Mouse (Mus musculus) heart, postnatal 0 days (tissue): ENCODE measurements around the gene Sec14l2. TPM values are rescaled to one million over a fixed set of nuclear protein-coding genes. Genes with fewer than 3 reads are reported as not detected.

Experiments used
- ATAC-seq: fragments of 200-750 bp; cut with Nextera tagmentation; 2 replicates; pipeline ENCODE4 v1.8.0; 2017; ENCODE audit warnings: low read depth, moderate number of reproducible peaks, moderate library complexity; ENCODE audit not compliant: insufficient read depth
- DNase-seq: peaks from one replicate; pipeline ENCODE4 v3.0.0-alpha.2; 2016; ENCODE audit warnings: low spot score
- H3K27ac ChIP-seq: fragments of 300-500 bp; sonication (generic); 2 replicates; pipeline ENCODE4 v1.5.1; 2014; ENCODE audit warnings: low read depth, mild to moderate bottlenecking
- H3K27me3 ChIP-seq: fragments of 300-500 bp; sonication (generic); 2 replicates; pipeline ENCODE4 v1.6.1; 2014; ENCODE audit warnings: low read length, mixed read lengths; ENCODE audit not compliant: control insufficient read depth, insufficient read depth
- H3K36me3 ChIP-seq: fragments of 300-500 bp; sonication (generic); replicated peaks from 2 replicates; pipeline ENCODE4 v1.6.1; 2014; ENCODE audit warnings: low read length, mixed read lengths; ENCODE audit not compliant: control insufficient read depth, insufficient read depth
- H3K4me1 ChIP-seq: fragments of 300-500 bp; sonication (generic); 2 replicates; pipeline ENCODE4 v1.6.1; 2014; ENCODE audit warnings: antibody characterized with exemption; ENCODE audit not compliant: control insufficient read depth, insufficient read depth
- H3K4me2 ChIP-seq: fragments of 300-500 bp; sonication (generic); 2 replicates; pipeline ENCODE4 v1.6.1; 2014; ENCODE audit warnings: low read depth, mild to moderate bottlenecking, low read length, moderate library complexity
- H3K4me3 ChIP-seq: fragments of 300-500 bp; sonication (generic); 2 replicates; pipeline ENCODE4 v1.5.1; 2014; ENCODE audit warnings: low read depth, low read length
- H3K9ac ChIP-seq: fragments of 300-500 bp; sonication (generic); replicated peaks from 2 replicates; pipeline ENCODE4 v1.6.1; 2014; ENCODE audit warnings: low read depth, low read length, mixed read lengths
- H3K9me3 ChIP-seq: fragments of 300-500 bp; sonication (generic); replicated peaks from 2 replicates; pipeline ENCODE4 v1.6.1; 2016; ENCODE audit warnings: low read length; ENCODE audit not compliant: control insufficient read depth
- CTCF ChIP-seq: IDR thresholded peaks from 2 replicates; pipeline ENCODE4 v1.5.1; 2016; ENCODE audit warnings: antibody characterized with exemption, control low read depth, low read depth
- EP300 ChIP-seq: IDR thresholded peaks from 2 replicates; pipeline ENCODE4 v1.6.1; 2016; ENCODE audit warnings: antibody characterized with exemption, low read depth
- WGBS: fragments of 180-500 bp; shearing (Covaris S2); extraction: QIAGEN DNeasy Blood & Tissue Kit; methylation state at CpG from one replicate; pipeline ENCODE4 v1.1.7; 2014; 5-methylcytosine and 5-hydroxymethylcytosine counted together
- polyA plus RNA-seq: library from polyadenylated mRNA; unstranded; fragments of >200 nt; fragmentation: Nextera tagmentation; extraction: Ambion mirVana; gene quantifications from 2 replicates; pipeline ENCODE4 v1.2.1, GENCODE M21; 2015
- total RNA-seq: library from RNA; depleted of rRNA; stranded (reverse); fragments of >200 nt; gene quantifications from 2 replicates; pipeline ENCODE4 v1.2.3, GENCODE M21; 2014; ENCODE audit warnings: low replicate concordance; rRNA removed

The Sec14l2 gene
- total RNA-seq (0.27 and 1.8 TPM in 2 replicates), polyA plus RNA-seq (0.41 and 0.49 TPM in 2 replicates)

DNA sequence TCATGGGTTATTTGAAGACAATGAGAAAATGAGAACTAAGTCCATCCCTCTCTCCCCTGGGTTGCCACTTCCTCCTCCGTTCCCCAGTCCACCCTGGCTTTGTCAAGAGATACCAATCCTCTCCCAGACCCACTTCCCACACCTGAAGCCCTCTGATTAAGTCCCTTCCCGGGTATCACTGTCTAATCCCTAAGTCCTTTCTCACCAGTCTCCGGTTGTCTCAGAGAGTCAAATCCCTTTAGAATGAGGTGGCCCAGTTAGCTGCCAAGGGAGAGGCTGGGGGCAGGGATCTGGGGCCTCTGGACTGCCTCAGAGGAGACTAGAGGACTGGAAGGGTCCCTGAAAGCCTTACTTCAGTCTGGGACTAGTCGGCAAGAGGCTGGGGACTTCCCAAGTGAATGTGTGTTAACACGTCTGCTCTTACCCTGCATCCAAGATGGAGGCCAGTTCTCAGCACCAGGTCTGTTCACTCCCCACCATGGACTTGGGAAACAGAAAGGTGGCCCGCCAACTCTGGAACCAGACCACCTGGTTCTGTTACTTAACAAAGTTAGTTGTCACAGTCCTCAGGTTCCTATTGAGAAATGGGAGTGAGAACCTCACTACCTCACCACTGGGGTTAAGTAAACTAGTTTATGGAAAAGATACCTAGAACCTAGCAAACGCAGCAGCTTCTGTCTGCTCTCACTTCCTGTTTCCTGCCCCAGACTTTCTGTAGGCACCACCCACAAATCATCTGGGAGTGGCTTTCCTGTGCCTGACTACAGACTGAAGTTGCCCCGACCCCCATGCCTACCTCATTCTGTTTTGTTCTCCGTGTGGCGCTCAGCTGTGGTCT lies at the start of gene Sec14l2:
Gene Sec14l2, minus strand, starts transcription at position 674 of the 838 bp plus-strand sequence.
- WGBS, result 67% methylated on average over 10 of the region's 10 CpGs

DNA sequence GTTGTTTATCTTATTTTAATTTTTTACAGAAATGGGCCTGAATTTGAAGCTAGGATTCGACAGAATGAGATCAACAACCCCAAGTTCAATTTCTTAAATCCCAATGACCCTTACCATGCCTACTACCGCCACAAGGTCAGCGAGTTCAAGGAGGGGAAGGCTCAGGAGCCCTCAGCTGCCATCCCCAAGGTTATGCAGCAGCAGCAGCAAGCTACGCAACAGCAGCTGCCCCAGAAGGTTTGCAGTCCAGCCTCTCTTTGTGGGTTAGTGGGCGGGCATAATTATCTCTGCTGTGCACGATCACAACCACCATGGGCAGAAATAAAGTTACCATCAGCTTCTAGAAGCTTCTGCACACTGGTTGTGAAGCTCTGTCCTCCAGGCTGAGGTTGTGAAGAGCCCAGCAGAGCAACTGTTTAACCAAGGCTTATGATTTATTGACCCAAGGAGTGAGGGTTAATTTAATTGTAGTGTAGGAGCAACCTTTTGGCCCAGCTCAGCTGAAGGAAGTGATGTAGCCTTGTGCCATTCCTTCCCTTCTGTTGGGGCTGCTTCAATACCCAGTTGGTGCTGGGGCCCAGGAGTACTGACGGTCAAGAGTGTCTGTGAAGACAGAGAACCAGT lies 43.4 kb upstream of the Sec14l2 start:
- Histone ChIP-seq H3K9ac (no peak overlapping the region), H3K4me1 (peaks cover 3% of the 10 kb centered on the region), H3K9me3 (no peaks in the 10 kb centered on the region), H3K36me3 (peaks cover 99% of the 10 kb centered on the region), H3K27ac (no peak overlapping the region), H3K27me3 (no peaks in the 10 kb centered on the region), H3K4me3 (no peak overlapping the region), H3K4me2 (no peak overlapping the region)
- TF ChIP-seq EP300, result no peak
- TF ChIP-seq CTCF, result no peak
- 89% methylated on average over 7 of the region's 7 CpGs for WGBS
- ATAC-seq (no peak), DNase-seq (no peak)

More for the DNA sequence above, at the start of gene Sec14l2:
- Histone ChIP-seq H3K9ac (no peak within 1 kb of the TSS), H3K4me3 (no peak within 1 kb of the TSS), H3K4me2 (no peak within 1 kb of the TSS), H3K9me3 (peaks cover 9% of the 10 kb centered on the region), H3K27me3 (no peaks in the 10 kb centered on the region), H3K27ac (no peak within 1 kb of the TSS), H3K36me3 (no peaks in the 10 kb centered on the region), H3K4me1 (peaks cover 9% of the 10 kb centered on the region; the same call in 1 of the 2 replicates)
- ATAC-seq, result no peak
- no peak for TF ChIP-seq EP300
- no peak for TF ChIP-seq CTCF
- no peak for DNase-seq

DNA sequence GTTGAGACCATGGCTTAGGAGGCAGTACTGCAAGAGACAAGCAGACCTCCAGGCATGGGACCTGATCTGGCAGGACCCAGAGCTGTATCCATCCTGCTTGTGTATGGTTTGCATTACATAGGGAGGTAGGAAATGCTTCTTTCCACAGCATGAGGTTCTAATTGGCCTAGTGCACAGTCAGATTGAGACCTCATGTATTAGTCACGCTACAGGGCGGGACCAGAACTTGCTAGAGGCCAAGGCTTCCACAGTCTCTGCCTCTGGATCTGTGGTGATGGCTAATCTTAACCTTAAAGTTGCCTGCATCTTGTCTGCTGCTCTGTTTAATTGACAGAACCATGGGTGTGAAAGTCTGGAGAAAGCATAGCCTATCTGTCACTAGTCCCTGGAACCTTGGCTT lies 41.5 kb upstream of the Sec14l2 start:
- ATAC-seq, result no peak
- no peak overlapping the region for H3K27ac ChIP-seq
- peaks cover 13% of the 10 kb centered on the region for H3K4me1 ChIP-seq
- no peaks in the 10 kb centered on the region for H3K9me3 ChIP-seq
- H3K9ac ChIP-seq, result no peak overlapping the region
- TF ChIP-seq CTCF (no peak), EP300 (no peak)
- 83% methylated on average over 2 of the region's 2 CpGs for WGBS
- no peaks in the 10 kb centered on the region for H3K27me3 ChIP-seq
- DNase-seq, result no peak
- H3K4me2 ChIP-seq, result no peak overlapping the region
- H3K4me3 ChIP-seq, result no peak overlapping the region
- peaks cover 85% of the 10 kb centered on the region for H3K36me3 ChIP-seq

DNA sequence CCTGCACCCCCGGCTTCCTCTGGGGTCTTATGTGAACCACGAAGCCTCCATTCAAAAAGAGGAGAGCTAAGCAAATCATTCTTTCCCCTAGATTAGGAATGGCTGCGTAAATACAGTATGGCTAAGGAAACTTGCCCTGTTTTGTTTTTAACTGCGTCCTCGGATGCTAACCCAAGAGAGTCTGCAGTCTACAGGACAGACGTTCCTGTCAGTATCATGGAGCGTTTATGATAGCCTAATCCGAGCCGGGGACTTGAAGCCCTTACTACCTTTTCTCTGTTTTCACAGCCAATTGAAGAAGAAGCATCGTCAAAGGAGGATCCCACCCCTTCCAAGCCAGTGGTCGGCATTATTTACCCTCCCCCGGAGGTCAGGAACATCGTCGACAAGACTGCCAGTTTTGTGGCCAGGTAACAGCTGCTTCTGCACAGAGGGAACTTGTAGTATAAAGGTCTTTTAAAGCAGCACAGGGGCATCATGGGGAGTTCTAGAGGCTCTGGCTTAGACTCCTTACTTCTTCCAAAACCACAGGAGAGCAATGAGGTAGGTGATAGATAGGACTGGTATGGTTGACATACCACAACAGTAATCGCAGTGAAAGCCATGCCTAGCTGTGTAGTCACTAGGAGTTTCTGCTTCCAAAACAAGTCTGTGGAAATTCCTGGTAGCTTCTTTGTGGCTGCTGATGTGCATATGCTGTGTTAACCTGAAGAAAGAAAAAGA lies 37.7 kb upstream of the Sec14l2 start:
- Histone ChIP-seq H3K4me1 (peaks cover 21% of the 10 kb centered on the region), H3K9ac (peak overlapping the region; percentile 77), H3K36me3 (peaks cover 47% of the 10 kb centered on the region), H3K4me2 (peak overlapping the region; percentile 80), H3K4me3 (peak overlapping the region; percentile 77), H3K9me3 (no peaks in the 10 kb centered on the region), H3K27me3 (no peaks in the 10 kb centered on the region), H3K27ac (peak overlapping the region; percentile 94)
- no peak for DNase-seq
- no peak for TF ChIP-seq EP300
- WGBS, result 5% methylated on average over 15 of the region's 15 CpGs
- ATAC-seq, result no peak
